Mouse (Mus musculus): ENCODE measurements around the gene Ctnna3. TPM values are rescaled to one million over a fixed set of nuclear protein-coding genes. Genes with fewer than 3 reads are reported as not detected.

Gene Ctnna3
- polyA plus RNA-seq, 1 experiment from 2014 or later: 0.55 TPM

DNA sequence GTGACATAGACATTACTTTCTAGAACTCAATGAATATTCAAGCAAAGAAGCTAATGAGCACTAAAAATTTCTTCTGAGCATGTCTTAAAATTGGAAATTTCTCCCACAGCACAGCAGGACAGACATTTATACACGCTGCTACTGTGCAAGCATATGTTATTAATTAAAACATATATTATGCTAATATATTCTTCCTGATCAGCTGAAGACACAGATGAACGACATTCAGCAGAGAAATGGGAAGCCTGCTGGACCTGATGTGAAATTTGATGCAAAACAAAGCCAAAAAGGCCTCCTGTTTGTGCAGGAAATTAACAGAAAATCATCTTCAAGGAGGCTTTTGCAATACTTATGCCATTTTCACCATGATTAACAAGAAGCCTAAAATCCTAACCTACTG, 1114.5 kb downstream of the Ctnna3 start:
- Histone ChIP-seq H3K4me2 (replicated peaks; ENCODE audit: low read depth, low read length) (no peak overlapping the region), H3K27ac (ENCODE audit: low read length) (no peak overlapping the region), H3K9me3 (ENCODE audit: low read length) (no peaks in the 10 kb centered on the region), H3K4me1 (ENCODE audit: insufficient read depth, low read length) (no peaks in the 10 kb centered on the region), H3K9ac (replicated peaks; ENCODE audit: low read length) (no peak overlapping the region), H3K36me3 (ENCODE audit: insufficient read depth, low read length) (no peaks in the 10 kb centered on the region), H3K4me3 (ENCODE audit: low read length) (no peak overlapping the region), H3K27me3 (ENCODE audit: insufficient read depth, low read length) (no peaks in the 10 kb centered on the region)
- no peak for ATAC-seq (ENCODE audit: low FRiP score, low TSS enrichment)
- 55% methylated on average over 2 of the region's 2 CpGs for WGBS

DNA sequence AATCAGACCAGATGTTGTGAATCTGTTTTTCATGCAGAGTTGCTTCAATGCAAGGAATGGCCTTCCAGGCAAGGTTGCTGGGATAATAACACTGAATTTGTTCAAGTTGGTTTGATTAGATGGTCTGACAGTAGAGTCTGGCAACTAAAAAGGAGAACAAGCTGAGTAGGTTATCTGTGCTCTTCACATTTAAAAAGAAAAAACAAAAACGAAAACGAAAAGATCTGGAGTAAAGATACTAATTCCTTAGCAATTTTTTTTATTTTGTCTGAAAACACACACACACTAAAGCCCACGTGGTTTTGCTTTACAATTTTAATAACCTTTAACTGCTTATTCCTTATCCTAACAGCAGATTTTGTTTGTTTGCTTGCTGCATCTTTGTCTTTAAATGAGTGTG, 1141.4 kb downstream of the Ctnna3 start:
- WGBS: 78% methylated on average over 3 of the region's 3 CpGs
- no peak overlapping the region for H3K4me3 ChIP-seq (ENCODE audit: low read length)
- no peak overlapping the region for H3K9ac ChIP-seq (replicated peaks; ENCODE audit: low read length)

DNA sequence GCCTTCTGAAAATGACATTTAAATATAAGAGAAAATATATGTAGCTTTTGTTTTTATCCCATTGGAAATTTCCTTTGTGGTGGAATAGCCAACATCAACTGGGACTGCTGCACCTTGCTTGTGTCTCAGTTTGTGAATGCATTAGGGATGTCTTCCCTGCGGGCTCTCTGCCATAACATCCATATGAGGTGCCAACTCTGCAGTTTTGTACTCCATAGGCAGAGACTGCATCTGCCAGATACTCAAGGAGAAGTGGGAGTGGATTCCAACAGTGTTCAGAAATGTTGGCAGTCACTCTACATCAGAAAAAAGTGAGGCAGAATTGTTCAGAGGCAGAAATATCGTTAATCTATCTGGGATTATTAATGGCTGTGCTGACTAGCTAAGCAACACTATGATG, 1158.2 kb downstream of the Ctnna3 start:
- H3K9me3 ChIP-seq (ENCODE audit: low read length): no peaks in the 10 kb centered on the region
- ATAC-seq (ENCODE audit: low FRiP score, low TSS enrichment): no peak
- no peaks in the 10 kb centered on the region for H3K36me3 ChIP-seq (ENCODE audit: insufficient read depth, low read length)
- no peak overlapping the region for H3K9ac ChIP-seq (replicated peaks; ENCODE audit: low read length)
- H3K27ac ChIP-seq (ENCODE audit: low read length): no peak overlapping the region
- no peak overlapping the region for H3K4me3 ChIP-seq (ENCODE audit: low read length)
- no peak overlapping the region for H3K4me2 ChIP-seq (replicated peaks; ENCODE audit: low read depth, low read length)
- WGBS: 85% methylated on average over 2 of the region's 2 CpGs
- no peaks in the 10 kb centered on the region for H3K4me1 ChIP-seq (ENCODE audit: insufficient read depth, low read length)
- no peaks in the 10 kb centered on the region for H3K27me3 ChIP-seq (ENCODE audit: insufficient read depth, low read length)

More for the DNA sequence above, 1141.4 kb downstream of the Ctnna3 start:
- Histone ChIP-seq H3K4me1 (ENCODE audit: insufficient read depth, low read length) (no peaks in the 10 kb centered on the region), H3K27me3 (ENCODE audit: insufficient read depth, low read length) (no peaks in the 10 kb centered on the region), H3K4me2 (replicated peaks; ENCODE audit: low read depth, low read length) (no peak overlapping the region), H3K27ac (ENCODE audit: low read length) (no peak overlapping the region), H3K36me3 (ENCODE audit: insufficient read depth, low read length) (no peaks in the 10 kb centered on the region), H3K9me3 (ENCODE audit: low read length) (no peaks in the 10 kb centered on the region)
- no peak for ATAC-seq (ENCODE audit: low FRiP score, low TSS enrichment)

GRCm38 (mm10) chr10:64636760-64637159, 1206.9 kb downstream of the Ctnna3 start:
- WGBS: 53% methylated on average over 5 of the region's 5 CpGs
- H3K27ac ChIP-seq (ENCODE audit: low read length): no peak overlapping the region
- no peak for ATAC-seq (ENCODE audit: low FRiP score, low TSS enrichment)

GRCm38 (mm10) chr10:64639061-64639460, 1209.2 kb downstream of the Ctnna3 start:
- Histone ChIP-seq H3K9me3 (ENCODE audit: low read length) (no peaks in the 10 kb centered on the region), H3K36me3 (ENCODE audit: insufficient read depth, low read length) (no peaks in the 10 kb centered on the region), H3K4me2 (replicated peaks; ENCODE audit: low read depth, low read length) (no peak overlapping the region), H3K9ac (replicated peaks; ENCODE audit: low read length) (no peak overlapping the region), H3K4me1 (ENCODE audit: insufficient read depth, low read length) (no peaks in the 10 kb centered on the region), H3K27me3 (ENCODE audit: insufficient read depth, low read length) (no peaks in the 10 kb centered on the region), H3K4me3 (ENCODE audit: low read length) (no peak overlapping the region), H3K27ac (ENCODE audit: low read length) (no peak overlapping the region)
- ATAC-seq (ENCODE audit: low FRiP score, low TSS enrichment): no peak

More at GRCm38 (mm10) chr10:64636760-64637159, 1206.9 kb downstream of the Ctnna3 start:
- Histone ChIP-seq H3K9ac (replicated peaks; ENCODE audit: low read length) (no peak overlapping the region), H3K9me3 (ENCODE audit: low read length) (no peaks in the 10 kb centered on the region), H3K27me3 (ENCODE audit: insufficient read depth, low read length) (no peaks in the 10 kb centered on the region), H3K4me3 (ENCODE audit: low read length) (no peak overlapping the region), H3K36me3 (ENCODE audit: insufficient read depth, low read length) (no peaks in the 10 kb centered on the region), H3K4me2 (replicated peaks; ENCODE audit: low read depth, low read length) (no peak overlapping the region), H3K4me1 (ENCODE audit: insufficient read depth, low read length) (no peaks in the 10 kb centered on the region)

DNA sequence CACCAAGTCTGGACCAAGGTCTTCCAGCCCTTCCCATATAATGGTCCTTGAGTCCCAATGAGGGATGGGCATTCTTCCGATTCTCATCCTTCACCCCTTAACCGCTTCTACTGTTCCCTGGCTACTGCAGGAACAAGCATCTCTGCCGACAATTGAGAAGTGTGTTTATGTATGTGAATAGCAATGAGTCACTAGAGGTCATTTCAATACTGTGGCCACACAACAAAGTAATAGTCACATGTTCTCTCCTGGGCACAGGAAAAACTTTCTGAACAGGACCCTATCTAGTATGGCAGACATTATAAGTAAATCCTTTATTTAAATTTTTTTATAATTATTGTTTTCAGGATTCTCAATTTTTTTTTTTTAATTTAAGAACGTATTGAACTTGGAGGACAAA, 1211.2 kb downstream of the Ctnna3 start:
- no peaks in the 10 kb centered on the region for H3K9me3 ChIP-seq (ENCODE audit: low read length)
- 0 out of 2 replicates have a peak, but pooled peaks have one; percentile 31 for ATAC-seq (ENCODE audit: low FRiP score, low TSS enrichment)
- WGBS: 53% methylated on average over 4 of the region's 4 CpGs
- no peaks in the 10 kb centered on the region for H3K36me3 ChIP-seq (ENCODE audit: insufficient read depth, low read length)
- H3K4me2 ChIP-seq (replicated peaks; ENCODE audit: low read depth, low read length): no peak overlapping the region
- H3K27ac ChIP-seq (ENCODE audit: low read length): no peak overlapping the region
- no peak overlapping the region for H3K4me3 ChIP-seq (ENCODE audit: low read length)
- H3K9ac ChIP-seq (replicated peaks; ENCODE audit: low read length): no peak overlapping the region
- H3K4me1 ChIP-seq (ENCODE audit: insufficient read depth, low read length): no peaks in the 10 kb centered on the region
- no peaks in the 10 kb centered on the region for H3K27me3 ChIP-seq (ENCODE audit: insufficient read depth, low read length)

- H3K4me2 ChIP-seq (replicated peaks; ENCODE audit: low read depth, low read length): no peak overlapping the region
- H3K4me1 ChIP-seq (ENCODE audit: insufficient read depth, low read length): no peaks in the 10 kb centered on the region
- H3K9me3 ChIP-seq (ENCODE audit: low read length): no peaks in the 10 kb centered on the region
- H3K9ac ChIP-seq (replicated peaks; ENCODE audit: low read length): no peak overlapping the region
- ATAC-seq (ENCODE audit: low FRiP score, low TSS enrichment): peak; percentile 90; the same call in 1 of the 2 replicates
- H3K4me3 ChIP-seq (ENCODE audit: low read length): no peak overlapping the region
- 19% methylated on average over 8 of the region's 8 CpGs for WGBS
- no peak overlapping the region for H3K27ac ChIP-seq (ENCODE audit: low read length)
- H3K27me3 ChIP-seq (ENCODE audit: insufficient read depth, low read length): no peaks in the 10 kb centered on the region
- no peaks in the 10 kb centered on the region for H3K36me3 ChIP-seq (ENCODE audit: insufficient read depth, low read length)
These were observed 1211.7 kb downstream of the Ctnna3 start for GRCm38 (mm10) chr10:64641576-64641975.

GRCm38 (mm10) chr10:64643976-64644375, 1214.1 kb downstream of the Ctnna3 start:
- WGBS: 75% methylated on average over 2 of the region's 2 CpGs
- no peak for ATAC-seq (ENCODE audit: low FRiP score, low TSS enrichment)

DNA sequence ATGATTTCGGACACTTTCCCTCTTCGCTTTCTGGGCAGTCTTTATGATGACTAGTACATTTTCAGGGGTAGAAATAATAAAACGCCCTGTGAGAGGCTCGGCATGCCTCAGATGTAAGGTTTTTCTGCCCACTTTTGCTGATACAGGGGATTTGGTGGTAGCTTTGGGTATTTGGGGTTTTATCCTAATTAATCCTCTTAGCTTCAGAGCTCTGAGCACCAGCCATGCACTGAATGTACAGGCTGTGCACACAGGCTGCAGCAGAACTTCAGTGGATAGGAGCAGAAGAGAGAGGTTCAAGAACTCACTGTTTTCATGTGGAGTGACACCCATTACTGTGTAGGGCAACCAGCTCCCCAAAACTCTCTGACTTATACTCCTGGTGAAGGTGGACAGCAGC, 1231.3 kb downstream of the Ctnna3 start:
- H3K4me2 ChIP-seq (replicated peaks; ENCODE audit: low read depth, low read length): no peak overlapping the region
- WGBS: 89% methylated on average over 4 of the region's 4 CpGs
- H3K36me3 ChIP-seq (ENCODE audit: insufficient read depth, low read length): no peaks in the 10 kb centered on the region
- H3K27me3 ChIP-seq (ENCODE audit: insufficient read depth, low read length): no peaks in the 10 kb centered on the region
- no peak overlapping the region for H3K27ac ChIP-seq (ENCODE audit: low read length)
- H3K4me3 ChIP-seq (ENCODE audit: low read length): no peak overlapping the region
- H3K4me1 ChIP-seq (ENCODE audit: insufficient read depth, low read length): no peaks in the 10 kb centered on the region
- H3K9ac ChIP-seq (replicated peaks; ENCODE audit: low read length): no peak overlapping the region
- ATAC-seq (ENCODE audit: low FRiP score, low TSS enrichment): no peak
- no peaks in the 10 kb centered on the region for H3K9me3 ChIP-seq (ENCODE audit: low read length)

More at GRCm38 (mm10) chr10:64643976-64644375, 1214.1 kb downstream of the Ctnna3 start:
- no peak overlapping the region for H3K27ac ChIP-seq (ENCODE audit: low read length)
- no peak overlapping the region for H3K4me2 ChIP-seq (replicated peaks; ENCODE audit: low read depth, low read length)
- H3K9me3 ChIP-seq (ENCODE audit: low read length): no peaks in the 10 kb centered on the region
- H3K9ac ChIP-seq (replicated peaks; ENCODE audit: low read length): no peak overlapping the region
- no peaks in the 10 kb centered on the region for H3K4me1 ChIP-seq (ENCODE audit: insufficient read depth, low read length)
- no peaks in the 10 kb centered on the region for H3K27me3 ChIP-seq (ENCODE audit: insufficient read depth, low read length)
- no peaks in the 10 kb centered on the region for H3K36me3 ChIP-seq (ENCODE audit: insufficient read depth, low read length)
- H3K4me3 ChIP-seq (ENCODE audit: low read length): no peak overlapping the region

DNA sequence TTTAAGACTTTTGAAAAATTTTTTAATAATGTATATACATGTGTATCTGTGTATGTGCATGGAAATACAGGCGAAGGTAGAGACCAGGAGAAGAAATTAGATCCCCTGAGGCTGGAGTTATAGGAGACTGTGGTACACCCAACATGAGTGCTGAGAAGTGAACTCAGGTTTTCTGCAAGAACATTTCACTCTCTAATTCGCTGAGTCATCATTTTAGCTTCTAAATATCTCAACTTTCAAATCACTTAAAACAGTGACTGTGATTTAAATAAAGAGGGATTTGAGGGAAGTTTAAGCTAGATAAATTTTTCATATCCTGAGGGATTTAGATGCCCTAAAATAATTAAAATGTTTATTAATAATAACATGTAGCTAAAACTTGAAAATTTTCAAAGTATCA, 1241.6 kb downstream of the Ctnna3 start:
- H3K4me1 ChIP-seq (ENCODE audit: insufficient read depth, low read length): no peaks in the 10 kb centered on the region
- ATAC-seq (ENCODE audit: low FRiP score, low TSS enrichment): no peak
- no peaks in the 10 kb centered on the region for H3K36me3 ChIP-seq (ENCODE audit: insufficient read depth, low read length)
- H3K9ac ChIP-seq (replicated peaks; ENCODE audit: low read length): no peak overlapping the region
- H3K27ac ChIP-seq (ENCODE audit: low read length): no peak overlapping the region
- H3K4me2 ChIP-seq (replicated peaks; ENCODE audit: low read depth, low read length): no peak overlapping the region
- H3K9me3 ChIP-seq (ENCODE audit: low read length): no peaks in the 10 kb centered on the region
- no peak overlapping the region for H3K4me3 ChIP-seq (ENCODE audit: low read length)
- no peaks in the 10 kb centered on the region for H3K27me3 ChIP-seq (ENCODE audit: insufficient read depth, low read length)
- 75% methylated on average over 2 of the region's 2 CpGs for WGBS
